Mouse (Mus musculus): ENCODE measurements around the gene Gm13277. TPM values are rescaled to one million over a fixed set of nuclear protein-coding genes. Genes with fewer than 3 reads are reported as not detected.
"Not testable (repeated sequence)": the region's sequence is repeated elsewhere in the genome, so short reads cannot be mapped to it uniquely, and the experiment has no call there.

The Gm13277 gene
- polyA plus RNA-seq, 1 experiment from 2014 or later = not detected

DNA sequence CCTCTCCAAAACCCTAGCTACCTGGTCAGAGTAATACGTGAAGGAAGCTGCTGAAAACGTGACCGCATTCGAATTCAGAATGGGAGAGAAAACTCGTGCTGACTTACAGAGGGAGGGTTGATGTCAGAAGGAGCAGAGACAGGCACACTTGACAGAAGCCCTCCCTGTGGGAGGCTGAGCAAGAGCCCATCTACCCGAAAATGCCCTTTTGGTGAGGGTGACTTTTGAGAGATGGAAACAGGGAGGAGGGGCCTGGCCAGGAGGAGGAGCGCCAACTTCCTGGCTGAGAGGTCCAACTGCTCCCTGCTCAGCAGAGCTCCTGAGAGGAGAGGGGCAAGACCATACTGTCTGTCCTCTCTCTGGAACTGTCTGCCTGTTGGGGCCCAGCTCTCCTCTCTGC, 10.9 kb downstream of the Gm13277 start, which contains the start of gene Gm13285:
Gene Gm13285 (plus strand): TSS at position 301 of the 400 bp plus-strand sequence.
- H3K27me3 ChIP-seq (ENCODE audit: low read depth, poor library complexity, severe bottlenecking); DNase-seq (ENCODE audit: low spot score); H3K4me3 ChIP-seq; H3K27ac ChIP-seq (replicated peaks); H3K36me3 ChIP-seq; H3K9me3 ChIP-seq (replicated peaks); H3K4me1 ChIP-seq: not testable (repeated sequence)
- 12% methylated on average over 5 of the region's 7 CpGs for WGBS

DNA sequence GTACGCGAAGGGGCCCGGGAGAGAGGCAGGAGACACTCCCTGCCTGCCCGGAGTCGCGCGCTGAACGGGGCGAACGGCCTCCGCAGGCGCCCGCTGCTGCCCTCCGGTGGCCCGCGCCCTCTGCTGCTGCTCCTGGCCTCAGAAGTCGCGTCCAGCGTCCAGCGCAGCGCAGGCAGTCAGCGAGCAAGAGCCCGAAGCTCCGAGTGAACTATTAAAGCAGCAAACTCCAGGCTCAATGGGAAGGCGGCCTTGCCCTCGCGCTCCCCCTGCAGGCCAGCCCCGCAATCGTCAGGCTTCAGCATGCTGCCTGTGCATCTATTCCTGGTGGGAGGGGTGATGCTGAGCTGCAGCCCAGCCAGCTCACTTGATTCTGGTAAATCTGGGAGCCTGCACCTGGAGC, 14.5 kb downstream of the Gm13277 start, which contains the start of gene Gm13287:
Gene Gm13287 (plus strand): TSS at position 301 of the 400 bp plus-strand sequence.
- no CpG with 5 or more reads among the region's 29 CpGs for WGBS
- H3K36me3 ChIP-seq; DNase-seq (ENCODE audit: low spot score); H3K9me3 ChIP-seq (replicated peaks); H3K27ac ChIP-seq (replicated peaks); H3K4me1 ChIP-seq; H3K4me3 ChIP-seq: not testable (repeated sequence)
- H3K27me3 ChIP-seq (ENCODE audit: low read depth, poor library complexity, severe bottlenecking) = peaks cover 16% of the 10 kb centered on the region

DNA sequence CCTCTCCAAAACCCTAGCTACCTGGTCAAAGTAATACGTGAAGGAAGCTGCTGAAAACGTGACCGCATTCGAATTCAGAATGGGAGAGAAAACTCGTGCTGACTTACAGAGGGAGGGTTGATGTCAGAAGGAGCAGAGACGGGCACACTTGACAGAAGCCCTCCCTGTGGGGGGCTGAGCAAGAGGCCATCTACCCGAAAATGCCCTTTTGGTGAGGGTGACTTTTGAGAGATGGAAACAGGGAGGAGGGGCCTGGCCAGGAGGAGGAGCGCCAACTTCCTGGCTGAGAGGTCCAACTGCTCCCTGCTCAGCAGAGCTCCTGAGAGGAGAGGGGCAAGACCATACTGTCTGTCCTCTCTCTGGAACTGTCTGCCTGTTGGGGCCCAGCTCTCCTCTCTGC, 16.8 kb downstream of the Gm13277 start, which contains the start of gene Gm13288:
Gene Gm13288 (plus strand): TSS at position 301 of the 400 bp plus-strand sequence.
- no CpG with 5 or more reads among the region's 8 CpGs for WGBS
- H3K9me3 ChIP-seq (replicated peaks); H3K4me3 ChIP-seq; H3K27ac ChIP-seq (replicated peaks); H3K36me3 ChIP-seq; DNase-seq (ENCODE audit: low spot score); H3K4me1 ChIP-seq: not testable (repeated sequence)
- H3K27me3 ChIP-seq (ENCODE audit: low read depth, poor library complexity, severe bottlenecking) = peaks cover 16% of the 10 kb centered on the region

GRCm38 (mm10) chr4:88805761-88806160, 17.3 kb downstream of the Gm13277 start:
- H3K4me3 ChIP-seq; H3K4me1 ChIP-seq; H3K9me3 ChIP-seq (replicated peaks); H3K27ac ChIP-seq (replicated peaks); DNase-seq (ENCODE audit: low spot score); H3K36me3 ChIP-seq: not testable (repeated sequence)
- H3K27me3 ChIP-seq (ENCODE audit: low read depth, poor library complexity, severe bottlenecking) = peaks cover 16% of the 10 kb centered on the region
- 0% methylated on average over 8 of the region's 34 CpGs for WGBS

GRCm38 (mm10) chr4:88815928-88816327, 27.5 kb downstream of the Gm13277 start, which contains the start of gene Ifna7:
Ifna7 (plus strand) TSS chr4:88816228.
- WGBS = 64% methylated on average over 3 of the region's 3 CpGs
- Histone ChIP-seq H3K4me3 (no peak within 1 kb of the TSS), H3K36me3 (no peaks in the 10 kb centered on the region), H3K9me3 (replicated peaks) (no peaks in the 10 kb centered on the region), H3K27me3 (ENCODE audit: low read depth, poor library complexity, severe bottlenecking) (no peaks in the 10 kb centered on the region), H3K27ac (replicated peaks) (no peak within 1 kb of the TSS), H3K4me1 (no peaks in the 10 kb centered on the region)
- no peak for DNase-seq (ENCODE audit: low spot score)

DNA sequence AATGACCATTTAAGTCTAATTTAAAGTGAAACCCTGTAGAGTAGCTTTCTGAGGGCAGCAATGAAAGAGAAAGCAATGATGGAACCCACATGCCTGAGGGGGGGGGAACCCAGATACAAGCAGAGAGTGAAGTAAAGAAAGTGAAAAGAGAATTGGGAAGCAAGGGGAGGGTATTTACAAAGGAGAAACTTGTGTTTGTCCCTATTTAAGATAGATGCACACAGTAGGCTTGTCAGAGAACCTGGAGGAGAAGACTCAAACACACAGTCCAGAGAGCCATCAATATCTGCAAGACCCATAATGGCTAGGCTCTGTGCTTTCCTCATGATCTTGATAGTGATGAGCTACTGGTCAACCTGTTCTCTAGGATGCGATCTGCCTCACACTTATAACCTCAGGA, 31.2 kb downstream of the Gm13277 start, which contains the start of gene Ifna11:
Gene Ifna11 (plus strand): TSS at position 301 of the 400 bp plus-strand sequence.
- no peaks in the 10 kb centered on the region for H3K36me3 ChIP-seq
- H3K4me1 ChIP-seq = no peaks in the 10 kb centered on the region
- 86% methylated on average over 1 of the region's 1 CpGs for WGBS
- no peak within 1 kb of the TSS for H3K4me3 ChIP-seq
- H3K9me3 ChIP-seq (replicated peaks) = no peaks in the 10 kb centered on the region
- no peaks in the 10 kb centered on the region for H3K27me3 ChIP-seq (ENCODE audit: low read depth, poor library complexity, severe bottlenecking)
- no peak within 1 kb of the TSS for H3K27ac ChIP-seq (replicated peaks)
- DNase-seq (ENCODE audit: low spot score) = no peak

GRCm38 (mm10) chr4:88822995-88823394, 34.6 kb downstream of the Gm13277 start:
- 29% methylated on average over 4 of the region's 4 CpGs for WGBS
- Histone ChIP-seq H3K4me1 (no peaks in the 10 kb centered on the region), H3K27me3 (ENCODE audit: low read depth, poor library complexity, severe bottlenecking) (no peaks in the 10 kb centered on the region), H3K9me3 (replicated peaks) (no peaks in the 10 kb centered on the region), H3K36me3 (no peaks in the 10 kb centered on the region), H3K27ac (replicated peaks) (no peak overlapping the region), H3K4me3 (no peak overlapping the region)
- no peak for DNase-seq (ENCODE audit: low spot score)

- H3K9me3 ChIP-seq (replicated peaks); H3K27me3 ChIP-seq (ENCODE audit: low read depth, poor library complexity, severe bottlenecking); H3K27ac ChIP-seq (replicated peaks); H3K4me1 ChIP-seq; DNase-seq (ENCODE audit: low spot score); H3K36me3 ChIP-seq; H3K4me3 ChIP-seq: not testable (repeated sequence)
These were observed 38.7 kb downstream of the Gm13277 start, which contains the start of gene Ifna6 for GRCm38 (mm10) chr4:88827116-88827515. Ifna6 (plus strand) TSS chr4:88827416.

- 31% methylated on average over 4 of the region's 4 CpGs for WGBS
- no peak for DNase-seq (ENCODE audit: low spot score)
These were observed 42.1 kb downstream of the Gm13277 start for GRCm38 (mm10) chr4:88830523-88830922.

DNA sequence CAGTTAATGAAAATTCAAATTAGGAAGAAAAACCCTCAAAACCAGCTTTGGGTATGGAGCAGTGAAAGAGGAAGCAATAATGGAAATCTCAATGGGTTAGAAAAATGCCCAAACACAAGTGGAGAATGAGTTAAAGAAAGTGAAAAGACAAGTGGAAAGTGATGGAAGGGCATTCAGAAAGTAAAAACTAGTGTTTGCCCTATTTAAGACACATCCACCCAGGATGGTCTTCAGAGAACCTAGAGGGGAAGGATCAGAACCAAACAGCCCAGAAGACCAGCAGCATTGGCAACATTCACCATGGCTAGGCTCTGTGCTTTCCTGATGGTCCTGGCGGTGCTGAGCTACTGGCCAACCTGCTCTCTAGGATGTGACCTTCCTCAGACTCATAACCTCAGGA, 46.8 kb downstream of the Gm13277 start, which contains the start of gene Ifna5:
Gene Ifna5 (plus strand): TSS at position 301 of the 400 bp plus-strand sequence.
- DNase-seq (ENCODE audit: low spot score); H3K9me3 ChIP-seq (replicated peaks); H3K27ac ChIP-seq (replicated peaks); H3K4me3 ChIP-seq; H3K27me3 ChIP-seq (ENCODE audit: low read depth, poor library complexity, severe bottlenecking); H3K4me1 ChIP-seq; H3K36me3 ChIP-seq: not testable (repeated sequence)
- 70% methylated on average over 1 of the region's 1 CpGs for WGBS

More at GRCm38 (mm10) chr4:88830523-88830922, 42.1 kb downstream of the Gm13277 start:
- H3K9me3 ChIP-seq (replicated peaks) = no peaks in the 10 kb centered on the region
- no peaks in the 10 kb centered on the region for H3K4me1 ChIP-seq
- no peak overlapping the region for H3K27ac ChIP-seq (replicated peaks)
- no peaks in the 10 kb centered on the region for H3K36me3 ChIP-seq
- H3K27me3 ChIP-seq (ENCODE audit: low read depth, poor library complexity, severe bottlenecking) = no peaks in the 10 kb centered on the region
- no peak overlapping the region for H3K4me3 ChIP-seq

Other genes with a start within 250 kb of the Gm13277 start
- gene Ifna15, start 230.4 kb upstream of the Gm13277 start, polyA plus RNA-seq (2016; fragmentation: Nextera tagmentation; extraction: Ambion mirVana) = not detected in 2 replicates
- gene Ifna14, start 216.8 kb upstream of the Gm13277 start, polyA plus RNA-seq (2016; fragmentation: Nextera tagmentation; extraction: Ambion mirVana) = not detected in 2 replicates
- gene Ifna9, start 196.2 kb upstream of the Gm13277 start, polyA plus RNA-seq (2016; fragmentation: Nextera tagmentation; extraction: Ambion mirVana) = not detected in 2 replicates
- gene Ifna12, start 185.3 kb upstream of the Gm13277 start, polyA plus RNA-seq (2016; fragmentation: Nextera tagmentation; extraction: Ambion mirVana) = not detected in 2 replicates
- not detected in 2 replicates for gene C87499, start 154.2 kb upstream of the Gm13277 start, polyA plus RNA-seq (2016; fragmentation: Nextera tagmentation; extraction: Ambion mirVana)
- gene Ifna13, start 144.2 kb upstream of the Gm13277 start, polyA plus RNA-seq (2016; fragmentation: Nextera tagmentation; extraction: Ambion mirVana) = not detected in 2 replicates
- not detected in 2 replicates for gene Ifna16, start 111.7 kb upstream of the Gm13277 start, polyA plus RNA-seq (2016; fragmentation: Nextera tagmentation; extraction: Ambion mirVana)
- gene Ifna2, start 104.7 kb upstream of the Gm13277 start, polyA plus RNA-seq (2016; fragmentation: Nextera tagmentation; extraction: Ambion mirVana) = not detected in 2 replicates
- gene Ifnab, start 97.3 kb upstream of the Gm13277 start, polyA plus RNA-seq (2016; fragmentation: Nextera tagmentation; extraction: Ambion mirVana) = not detected in 2 replicates
- 0.80 and 1.1 TPM in 2 replicates for gene Gm26566, start 66.8 kb upstream of the Gm13277 start, polyA plus RNA-seq (2016; fragmentation: Nextera tagmentation; extraction: Ambion mirVana)
- 95.6 and 111 TPM in 2 replicates for gene Klhl9, start 66.2 kb upstream of the Gm13277 start, polyA plus RNA-seq (2016; fragmentation: Nextera tagmentation; extraction: Ambion mirVana)
- not detected in 2 replicates for gene Gm13271, start 33.8 kb upstream of the Gm13277 start, polyA plus RNA-seq (2016; fragmentation: Nextera tagmentation; extraction: Ambion mirVana)
- 0.19 and 0.32 TPM in 2 replicates for gene Gm13283, start 28.5 kb upstream of the Gm13277 start, polyA plus RNA-seq (2016; fragmentation: Nextera tagmentation; extraction: Ambion mirVana)
- 0.29 TPM in 1 of 2 replicates, not detected in the other for gene Gm13290, start 14.8 kb upstream of the Gm13277 start, polyA plus RNA-seq (2016; fragmentation: Nextera tagmentation; extraction: Ambion mirVana)
- not detected in 2 replicates for gene Gm13289, start 11.7 kb upstream of the Gm13277 start, polyA plus RNA-seq (2016; fragmentation: Nextera tagmentation; extraction: Ambion mirVana)
- not detected in 2 replicates for gene Gm13272, start 8.8 kb upstream of the Gm13277 start, polyA plus RNA-seq (2016; fragmentation: Nextera tagmentation; extraction: Ambion mirVana)
- gene Ifnz, start 6.5 kb upstream of the Gm13277 start, polyA plus RNA-seq (2016; fragmentation: Nextera tagmentation; extraction: Ambion mirVana) = 0.51 TPM in 1 of 2 replicates, not detected in the other
- gene Gm13276, start 2.9 kb upstream of the Gm13277 start, polyA plus RNA-seq (2016; fragmentation: Nextera tagmentation; extraction: Ambion mirVana) = not detected in 2 replicates
- gene Gm13278, start 2.9 kb downstream of the Gm13277 start, polyA plus RNA-seq (2016; fragmentation: Nextera tagmentation; extraction: Ambion mirVana) = not detected in 2 replicates
- gene Gm13275, start 5.9 kb downstream of the Gm13277 start, polyA plus RNA-seq (2016; fragmentation: Nextera tagmentation; extraction: Ambion mirVana) = 0.34 TPM in 1 of 2 replicates, not detected in the other
- not detected in 2 replicates for gene Gm13279, start 8.8 kb downstream of the Gm13277 start, polyA plus RNA-seq (2016; fragmentation: Nextera tagmentation; extraction: Ambion mirVana)
- 0.62 TPM in 1 of 2 replicates, not detected in the other for gene Gm13285, start 11.0 kb downstream of the Gm13277 start, polyA plus RNA-seq (2016; fragmentation: Nextera tagmentation; extraction: Ambion mirVana)
- not detected in 2 replicates for gene Gm13287, start 14.6 kb downstream of the Gm13277 start, polyA plus RNA-seq (2016; fragmentation: Nextera tagmentation; extraction: Ambion mirVana)
- gene Gm13288, start 16.9 kb downstream of the Gm13277 start, polyA plus RNA-seq (2016; fragmentation: Nextera tagmentation; extraction: Ambion mirVana) = 0.09 TPM in 1 of 2 replicates, not detected in the other
- not detected in 2 replicates for gene Ifna7, start 27.6 kb downstream of the Gm13277 start, polyA plus RNA-seq (2016; fragmentation: Nextera tagmentation; extraction: Ambion mirVana)
- not detected in 2 replicates for gene Ifna11, start 31.3 kb downstream of the Gm13277 start, polyA plus RNA-seq (2016; fragmentation: Nextera tagmentation; extraction: Ambion mirVana)
- not detected in 2 replicates for gene Ifna6, start 38.8 kb downstream of the Gm13277 start, polyA plus RNA-seq (2016; fragmentation: Nextera tagmentation; extraction: Ambion mirVana)
- gene Ifna5, start 46.9 kb downstream of the Gm13277 start, polyA plus RNA-seq (2016; fragmentation: Nextera tagmentation; extraction: Ambion mirVana) = not detected in 2 replicates
- not detected in 2 replicates for gene Ifna4, start 53.2 kb downstream of the Gm13277 start, polyA plus RNA-seq (2016; fragmentation: Nextera tagmentation; extraction: Ambion mirVana)
- not detected in 2 replicates for gene Ifna1, start 61.5 kb downstream of the Gm13277 start, polyA plus RNA-seq (2016; fragmentation: Nextera tagmentation; extraction: Ambion mirVana)
- gene Ifne, start 91.6 kb downstream of the Gm13277 start, polyA plus RNA-seq (2016; fragmentation: Nextera tagmentation; extraction: Ambion mirVana) = not detected in 2 replicates

Data from midbrain, embryonic 10.5 days (tissue).